Mouse (Mus musculus) brain, embryonic 14.5 days (tissue): ENCODE measurements around the gene Olfr1112.

Experiments
- CTCF ChIP-seq: fragments of 200-500 bp; IDR thresholded peaks from 2 replicates; pipeline ENCODE4 v1.5.1; 2012; ENCODE audit warnings: inconsistent platforms, mild to moderate bottlenecking, moderate library complexity, borderline replicate concordance; ENCODE audit not compliant: insufficient read depth, insufficient read length; ENCODE audit errors: extremely low read depth
- POLR2A ChIP-seq: fragments of 200-500 bp; IDR thresholded peaks from 2 replicates; pipeline ENCODE4 v1.6.1; 2012; ENCODE audit warnings: mild to moderate bottlenecking, inconsistent platforms, borderline replicate concordance; ENCODE audit not compliant: poor library complexity, insufficient read depth, insufficient read length, severe bottlenecking; ENCODE audit errors: extremely low read depth

- no peak for TF ChIP-seq CTCF
- no peak for TF ChIP-seq POLR2A
Observed at GRCm38 (mm10) chr2:87187498-87187897, at the start of gene Olfr1112.
